Mouse (Mus musculus) myocyte (in vitro differentiated cells): ENCODE results near the gene Rad51b.

Experiments used
- CEBPB ChIP-seq: IDR thresholded peaks from 2 replicates; pipeline ENCODE4 v1.6.1; 2011; ENCODE audit warnings: mild to moderate bottlenecking, moderate library complexity; ENCODE audit not compliant: poor library complexity, insufficient read depth, severe bottlenecking
- MAX ChIP-seq: IDR thresholded peaks from one replicate; pipeline ENCODE4 v1.6.1; 2011; ENCODE audit warnings: low read depth, mild to moderate bottlenecking, control low read depth
- POLR2A ChIP-seq: IDR thresholded peaks from one replicate; pipeline ENCODE4 v1.6.1; 2011; ENCODE audit warnings: low read depth, mild to moderate bottlenecking, control low read depth, moderate library complexity; ENCODE audit not compliant: insufficient read length
- POLR2AphosphoS2 ChIP-seq: IDR thresholded peaks from one replicate; pipeline ENCODE4 v1.6.1; 2011; ENCODE audit warnings: low read depth, control low read depth; ENCODE audit not compliant: insufficient read length
- TCF12 ChIP-seq: IDR thresholded peaks from one replicate; pipeline ENCODE4 v1.6.1; 2011; ENCODE audit warnings: mild to moderate bottlenecking, control low read depth; ENCODE audit not compliant: poor library complexity, insufficient read depth, severe bottlenecking
- USF1 ChIP-seq: IDR thresholded peaks from one replicate; pipeline ENCODE4 v1.6.1; 2011; ENCODE audit warnings: low read depth, mild to moderate bottlenecking, control low read depth, moderate library complexity

GRCm38 (mm10) chr12:79357631-79358030 lies 60.5 kb downstream of the Rad51b start:
- TF ChIP-seq POLR2A (no peak), USF1 (no peak), CEBPB (no peak), TCF12 (no peak), MAX (no peak), POLR2AphosphoS2 (no peak)
